Mouse (Mus musculus): Measurements from ENCODE around the gene Nek6.

DNA sequence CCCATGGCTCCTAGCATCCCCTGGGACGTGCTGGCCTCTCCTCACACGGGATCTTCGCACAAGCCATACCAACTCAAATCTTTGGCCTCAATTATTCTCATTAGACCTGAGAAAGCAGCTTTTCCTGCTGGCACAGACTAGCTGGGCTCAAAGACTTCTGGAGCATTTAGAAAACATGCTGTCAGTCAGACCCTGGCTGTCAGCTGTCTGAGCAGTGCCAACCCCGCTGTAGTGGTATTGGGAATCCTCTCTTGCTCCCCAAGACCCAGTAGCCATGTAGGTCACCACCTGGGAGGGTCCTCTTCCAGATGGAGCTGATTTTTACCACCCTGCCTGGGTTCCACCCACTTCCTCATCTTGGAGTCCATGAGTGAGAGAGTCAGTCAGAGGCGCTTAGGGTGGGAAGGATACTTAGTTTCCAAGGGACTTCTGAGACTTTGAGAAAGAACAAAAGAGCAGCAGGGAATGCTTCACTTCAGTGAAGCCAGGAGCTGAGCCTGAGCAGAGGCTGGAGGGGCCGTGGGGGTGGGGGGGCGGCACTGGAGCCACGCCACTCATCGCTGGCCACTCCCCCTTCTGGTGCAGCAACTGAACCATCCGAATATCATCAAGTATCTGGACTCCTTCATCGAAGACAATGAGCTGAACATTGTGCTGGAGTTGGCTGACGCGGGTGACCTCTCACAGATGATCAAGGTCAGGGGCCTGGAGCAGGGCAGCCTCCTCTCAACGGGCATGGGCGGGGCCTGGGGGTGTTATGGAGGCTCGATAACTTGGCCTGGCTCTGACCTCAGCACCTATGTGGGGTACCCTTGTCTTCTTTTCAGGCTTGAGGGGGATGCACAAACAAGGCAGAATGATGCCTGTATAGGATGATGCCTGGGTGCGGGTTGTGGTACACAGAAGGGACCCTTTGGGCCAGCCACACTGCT, 49.1 kb downstream of the Nek6 start:
- TF ChIP-seq CTCF (IDR thresholded peaks at IDR 0.05; ENCODE audit: low read depth) = no peak
- no peak for TF ChIP-seq EP300 (IDR thresholded peaks at IDR 0.05; ENCODE audit: low read depth)

All from liver, embryonic 14.5 days (tissue).